Mouse (Mus musculus): ENCODE measurements around the gene Vps13c. TPM values are rescaled to one million over a fixed set of nuclear protein-coding genes. Genes with fewer than 3 reads are reported as not detected.

Gene Vps13c
- total RNA-seq, 2 experiments from 2014 or later, result 64.9 to 71.7 TPM

- peak; percentile 68 to 75 for DNase-seq (ENCODE audit: low spot score in 2 of 2)
Measured at GRCm38 (mm10) chr9:68016255-68016954, 176.2 kb downstream of the Vps13c start.

GRCm38 (mm10) chr9:68020776-68021365, 180.7 kb downstream of the Vps13c start:
- DNase-seq (ENCODE audit: low spot score in 2 of 2), result no peak

GRCm38 (mm10) chr9:68022311-68023043, 182.3 kb downstream of the Vps13c start:
- no peak for DNase-seq (ENCODE audit: low spot score in 2 of 2)

- DNase-seq (ENCODE audit: low spot score in 2 of 2), result no peak
Measured at GRCm38 (mm10) chr9:68028631-68029030, 188.4 kb downstream of the Vps13c start.

- DNase-seq (ENCODE audit: low spot score in 2 of 2), result no peak
Measured at GRCm38 (mm10) chr9:68033771-68034170, 193.6 kb downstream of the Vps13c start.

Other genes starting within 250 kb of the Vps13c start
- gene C2cd4b, start 81.0 kb upstream of the Vps13c start, total RNA-seq (2021), result 1 to 10 TPM; 5.4 to 7.1 TPM
- 1 to 10 TPM in 1 of 2 experiments, under 1 TPM in 1; 0.81 to 1.5 TPM for gene C2cd4a, start 8.1 kb upstream of the Vps13c start, total RNA-seq (2021)

Data from layer of hippocampus, postnatal 14 days (tissue).